Mouse (Mus musculus): ENCODE data around the gene 2310061N02Rik. TPM values are rescaled to one million over a fixed set of nuclear protein-coding genes. Genes with fewer than 3 reads are reported as not detected.
"Not testable (repeated sequence)": the region's sequence is repeated elsewhere in the genome, so short reads cannot be mapped to it uniquely, and the experiment has no call there.

Gene 2310061N02Rik
- not detected in 2 replicates for polyA plus RNA-seq (2015; fragmentation: Nextera tagmentation; extraction: Ambion mirVana)

DNA sequence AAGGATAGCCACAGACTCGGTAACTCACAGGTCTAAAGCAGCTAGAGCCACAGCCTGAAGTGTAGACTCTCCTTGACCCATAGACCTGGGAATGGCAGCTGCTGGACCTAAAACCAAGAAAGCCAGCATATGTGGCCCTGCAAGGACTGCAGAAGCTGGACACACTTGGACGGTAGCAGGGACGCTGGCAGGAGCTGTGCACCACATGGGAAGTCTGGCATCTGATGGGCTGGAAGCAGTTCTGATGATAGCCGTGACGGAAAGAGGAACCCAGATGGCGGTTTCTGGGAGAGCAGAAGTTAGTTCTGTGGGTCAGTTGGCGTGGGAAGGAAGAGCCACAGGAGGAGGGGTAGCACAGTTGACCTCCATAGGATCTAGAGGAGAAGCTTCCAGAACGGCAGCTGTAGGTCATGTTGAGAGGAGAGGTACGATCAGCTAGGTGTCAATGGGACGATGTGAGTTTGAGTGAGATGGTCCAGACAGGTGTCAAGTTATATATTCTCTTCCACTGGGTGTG is at the start of gene 2310061N02Rik:
Gene 2310061N02Rik (minus strand): TSS at position 467 of the 517 bp plus-strand sequence.
- Histone ChIP-seq H3K27me3 (ENCODE audit: insufficient read depth, low read length) (no peaks in the 10 kb centered on the region), H3K4me2 (ENCODE audit: low read depth, low read length) (no peak within 1 kb of the TSS), H3K9me3 (ENCODE audit: low read length) (no peaks in the 10 kb centered on the region), H3K9ac (replicated peaks) (no peak within 1 kb of the TSS), H3K4me3 (ENCODE audit: low read depth, low read length) (no peak within 1 kb of the TSS), H3K4me1 (ENCODE audit: insufficient read depth) (no peaks in the 10 kb centered on the region), H3K36me3 (replicated peaks; ENCODE audit: insufficient read depth, low read length) (no peaks in the 10 kb centered on the region), H3K27ac (ENCODE audit: low read depth) (no peak within 1 kb of the TSS)
- WGBS (ENCODE audit: insufficient replicate concordance) = 65% methylated on average over 10 of the region's 10 CpGs
- ATAC-seq (no peak), DNase-seq (no peak)
- TF ChIP-seq EP300 (IDR thresholded peaks at IDR 0.05; ENCODE audit: low read depth) (no peak), CTCF (IDR thresholded peaks at IDR 0.05; ENCODE audit: low read depth) (no peak)

DNA sequence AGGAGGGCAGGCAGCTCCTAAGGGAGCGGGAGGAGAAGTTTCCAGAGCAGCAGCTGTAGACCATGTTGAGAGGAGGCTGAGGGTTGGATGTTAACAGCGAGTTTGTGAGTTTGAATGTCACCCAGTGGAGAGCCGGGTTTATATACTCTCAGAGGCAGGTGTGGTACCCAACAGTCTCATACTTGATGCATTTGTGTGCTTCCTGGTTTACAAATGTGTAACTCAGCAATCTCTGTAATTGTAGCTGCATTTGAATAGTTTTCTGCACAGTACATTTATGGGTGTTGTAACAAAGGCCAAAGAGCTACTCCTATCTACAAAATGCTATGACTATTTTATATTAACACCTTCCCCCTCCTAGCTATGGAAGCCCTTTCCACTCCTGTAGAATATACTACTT is 43.8 kb upstream of the 2310061N02Rik start, which contains the start of gene Krtap13:
Gene Krtap13 (minus strand): TSS at position 101 of the 400 bp plus-strand sequence.
- H3K4me1 ChIP-seq (ENCODE audit: insufficient read depth); H3K4me2 ChIP-seq (ENCODE audit: low read depth, low read length); DNase-seq; H3K36me3 ChIP-seq (replicated peaks; ENCODE audit: insufficient read depth, low read length); H3K4me3 ChIP-seq (ENCODE audit: low read depth, low read length); H3K9me3 ChIP-seq (ENCODE audit: low read length); H3K9ac ChIP-seq (replicated peaks); H3K27me3 ChIP-seq (ENCODE audit: insufficient read depth, low read length); ATAC-seq; H3K27ac ChIP-seq (ENCODE audit: low read depth): not testable (repeated sequence)
- WGBS (ENCODE audit: insufficient replicate concordance) = 75% methylated on average over 3 of the region's 3 CpGs

DNA sequence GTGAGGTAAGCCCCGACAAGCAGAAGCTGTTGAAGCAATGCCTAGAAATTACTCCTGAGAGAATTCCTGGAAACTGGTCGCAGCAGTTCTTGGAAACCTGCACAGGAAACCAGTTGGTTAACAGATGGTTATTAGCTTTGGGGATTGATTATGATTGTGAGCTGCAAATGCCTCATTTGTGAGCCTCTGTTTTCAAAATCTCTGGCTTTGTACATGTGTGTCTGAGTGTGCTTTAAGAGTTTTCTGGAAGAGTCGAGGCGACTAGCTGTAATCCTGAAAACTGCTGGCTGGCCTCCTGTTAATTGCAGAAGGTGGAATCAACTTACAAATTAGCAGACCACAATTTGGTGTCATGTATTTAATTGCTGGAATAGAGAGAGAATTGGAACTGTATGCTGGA is 40.2 kb upstream of the 2310061N02Rik start:
- Histone ChIP-seq H3K4me2 (ENCODE audit: low read depth, low read length) (no peak overlapping the region), H3K27me3 (ENCODE audit: insufficient read depth, low read length) (no peaks in the 10 kb centered on the region), H3K4me1 (ENCODE audit: insufficient read depth) (no peaks in the 10 kb centered on the region), H3K9me3 (ENCODE audit: low read length) (no peaks in the 10 kb centered on the region), H3K4me3 (ENCODE audit: low read depth, low read length) (no peak overlapping the region), H3K36me3 (replicated peaks; ENCODE audit: insufficient read depth, low read length) (no peaks in the 10 kb centered on the region), H3K27ac (ENCODE audit: low read depth) (no peak overlapping the region), H3K9ac (replicated peaks) (no peak overlapping the region)
- no peak for TF ChIP-seq CTCF (IDR thresholded peaks at IDR 0.05; ENCODE audit: low read depth)
- TF ChIP-seq EP300 (IDR thresholded peaks at IDR 0.05; ENCODE audit: low read depth) = no peak
- ATAC-seq (no peak), DNase-seq (no peak)
- WGBS (ENCODE audit: insufficient replicate concordance) = 68% methylated on average over 4 of the region's 4 CpGs

DNA sequence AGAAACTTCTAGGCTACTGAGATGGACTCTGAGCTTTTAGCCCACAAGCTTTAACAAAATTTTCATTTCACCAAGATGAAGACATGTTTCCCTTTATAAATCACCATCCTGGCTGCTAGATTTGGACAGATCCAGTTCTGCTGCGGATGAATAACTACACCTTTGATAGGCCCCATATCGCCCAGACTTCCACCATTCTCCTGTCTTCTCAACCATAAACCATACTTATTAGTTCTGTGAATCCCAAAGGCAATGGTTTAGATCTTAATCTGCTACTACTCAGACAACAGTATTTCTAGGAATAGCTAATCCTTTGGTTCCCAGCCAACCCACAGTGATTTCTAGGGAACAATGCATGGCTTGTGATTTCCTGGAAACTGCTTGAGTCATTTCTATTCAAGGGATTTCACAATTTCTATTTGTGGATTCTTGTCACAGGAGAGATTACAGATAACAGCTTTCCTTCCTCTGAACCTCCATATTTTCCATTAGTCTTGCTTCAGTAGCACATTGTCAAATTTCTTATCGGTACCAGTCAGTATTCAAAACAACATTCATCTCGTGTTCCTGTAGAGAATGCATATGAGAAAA is 37.1 kb upstream of the 2310061N02Rik start:
- Histone ChIP-seq H3K4me3 (ENCODE audit: low read depth, low read length) (no peak overlapping the region), H3K9ac (replicated peaks) (no peak overlapping the region), H3K36me3 (replicated peaks; ENCODE audit: insufficient read depth, low read length) (no peaks in the 10 kb centered on the region), H3K27ac (ENCODE audit: low read depth) (no peak overlapping the region), H3K27me3 (ENCODE audit: insufficient read depth, low read length) (no peaks in the 10 kb centered on the region), H3K4me2 (ENCODE audit: low read depth, low read length) (no peak overlapping the region), H3K9me3 (ENCODE audit: low read length) (no peaks in the 10 kb centered on the region), H3K4me1 (ENCODE audit: insufficient read depth) (no peaks in the 10 kb centered on the region)
- no peak for DNase-seq
- TF ChIP-seq EP300 (IDR thresholded peaks at IDR 0.05; ENCODE audit: low read depth) = peak; percentile 69
- no peak for TF ChIP-seq CTCF (IDR thresholded peaks at IDR 0.05; ENCODE audit: low read depth)
- 61% methylated on average over 4 of the region's 4 CpGs for WGBS (ENCODE audit: insufficient replicate concordance)
- ATAC-seq = no peak

DNA sequence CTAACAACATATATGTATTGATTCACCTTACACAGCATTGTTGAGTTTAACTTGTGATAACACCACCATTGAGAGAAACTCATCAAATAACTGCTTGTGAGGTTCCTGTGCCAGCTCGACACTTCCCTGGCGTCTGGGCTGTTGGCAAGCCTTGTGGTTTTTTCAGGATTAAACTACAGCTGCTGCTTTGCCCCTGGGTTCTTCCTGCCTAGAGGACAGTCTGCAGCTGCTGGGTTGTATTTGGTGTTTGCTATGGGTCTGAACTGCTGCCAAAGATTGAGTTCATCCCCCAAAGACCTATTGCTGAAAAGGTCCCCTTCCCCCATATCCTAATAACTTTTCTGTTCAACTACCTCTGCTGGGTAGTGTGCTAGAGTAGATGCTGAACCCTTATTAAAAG is 27.6 kb upstream of the 2310061N02Rik start:
- H3K27ac ChIP-seq (ENCODE audit: low read depth) = no peak overlapping the region
- 38% methylated on average over 2 of the region's 2 CpGs for WGBS (ENCODE audit: insufficient replicate concordance)
- H3K4me1 ChIP-seq (ENCODE audit: insufficient read depth) = no peaks in the 10 kb centered on the region
- TF ChIP-seq CTCF (IDR thresholded peaks at IDR 0.05; ENCODE audit: low read depth) = no peak
- no peak for TF ChIP-seq EP300 (IDR thresholded peaks at IDR 0.05; ENCODE audit: low read depth)
- no peak overlapping the region for H3K9ac ChIP-seq (replicated peaks)
- H3K4me2 ChIP-seq (ENCODE audit: low read depth, low read length) = no peak overlapping the region
- no peaks in the 10 kb centered on the region for H3K27me3 ChIP-seq (ENCODE audit: insufficient read depth, low read length)
- no peak overlapping the region for H3K4me3 ChIP-seq (ENCODE audit: low read depth, low read length)
- no peak for DNase-seq
- H3K9me3 ChIP-seq (ENCODE audit: low read length) = no peaks in the 10 kb centered on the region
- ATAC-seq = no peak
- H3K36me3 ChIP-seq (replicated peaks; ENCODE audit: insufficient read depth, low read length) = no peaks in the 10 kb centered on the region

DNA sequence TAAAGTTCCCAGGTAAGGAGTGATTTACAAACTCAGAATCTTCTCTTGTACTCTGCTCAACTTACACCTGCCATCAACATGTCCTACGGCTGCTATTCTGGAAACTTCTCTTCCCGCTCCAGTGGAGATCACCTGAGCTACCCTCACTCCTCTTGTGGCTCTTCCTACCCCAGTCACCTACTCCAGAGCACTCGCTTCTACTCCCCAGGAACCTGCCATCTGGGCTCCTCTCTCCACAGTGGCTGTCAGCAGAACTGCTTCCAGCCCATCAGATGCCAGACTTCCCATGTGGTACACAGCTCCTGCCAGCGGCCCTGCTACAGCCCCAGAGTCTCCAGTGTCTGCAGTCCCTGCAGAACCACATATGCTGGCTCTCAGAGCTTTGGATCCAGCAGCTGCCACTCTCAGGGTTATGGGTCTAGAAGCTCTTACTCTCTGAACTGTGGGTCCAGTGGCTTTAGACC is 21.1 kb upstream of the 2310061N02Rik start, which contains the start of gene Krtap13-1:
Gene Krtap13-1 (plus strand): TSS at position 51 of the 464 bp plus-strand sequence.
- no peaks in the 10 kb centered on the region for H3K27me3 ChIP-seq (ENCODE audit: insufficient read depth, low read length)
- H3K4me2 ChIP-seq (ENCODE audit: low read depth, low read length) = no peak within 1 kb of the TSS
- DNase-seq (no peak), ATAC-seq (no peak)
- H3K27ac ChIP-seq (ENCODE audit: low read depth) = no peak within 1 kb of the TSS
- no peak within 1 kb of the TSS for H3K9ac ChIP-seq (replicated peaks)
- 58% methylated on average over 4 of the region's 4 CpGs for WGBS (ENCODE audit: insufficient replicate concordance)
- H3K4me1 ChIP-seq (ENCODE audit: insufficient read depth) = no peaks in the 10 kb centered on the region
- no peaks in the 10 kb centered on the region for H3K36me3 ChIP-seq (replicated peaks; ENCODE audit: insufficient read depth, low read length)
- H3K9me3 ChIP-seq (ENCODE audit: low read length) = no peaks in the 10 kb centered on the region
- no peak within 1 kb of the TSS for H3K4me3 ChIP-seq (ENCODE audit: low read depth, low read length)
- TF ChIP-seq CTCF (IDR thresholded peaks at IDR 0.05; ENCODE audit: low read depth) (no peak), EP300 (IDR thresholded peaks at IDR 0.05; ENCODE audit: low read depth) (no peak)
